Comparison of ENCODE assay signal across 7 mouse cellular contexts in genomic region chr1:75494878-75495548, GRCm38 (mm10). TPM values are rescaled to one million over a fixed set of nuclear protein-coding genes. Genes with fewer than 3 reads are reported as not detected.
DNase-seq lines count a peak whose midpoint lies in the region; ATAC-seq lines count a peak whose summit lies in the region.

No protein-coding gene starts in this region.

- peak; percentile 47 for DNase-seq in ovary, postnatal 36 days (ENCODE audit: low spot score)
- DNase-seq in ovary, postnatal 10 days (ENCODE audit: low spot score), result no peak
- DNase-seq in ZHBTc4 (ENCODE audit: low read depth, low spot score), result peak; percentile 82
- peak; percentile 69 to 77 for DNase-seq in kidney, postnatal 4 days
- peak; percentile 43 for DNase-seq in splenic B cell, adult 2 months (ENCODE audit: low read depth, low spot score)
- DNase-seq in gastrocnemius, adult 18-20 months (ENCODE audit: low spot score), result no peak

- no peaks in the 10 kb centered on the region for H3K27me3 ChIP-seq in splenic B cell, adult 2 months (ENCODE audit: control insufficient read depth, insufficient read depth, low read length, poor library complexity, severe bottlenecking)

- H3K36me3 ChIP-seq in splenic B cell, adult 2 months (ENCODE audit: control insufficient read depth, insufficient read depth, low read length, poor library complexity, severe bottlenecking), result no peaks in the 10 kb centered on the region

- 0 out of 2 replicates have a peak, but pooled peaks have one; percentile 45 for ATAC-seq in erythroblast, adult 5-6 weeks (replicated peaks; ENCODE audit: low FRiP score, poor library complexity, severe bottlenecking)

RNA-seq across cellular contexts. Expression of gene Obsl1, which starts 11.2 kb away (rescaled TPM):
- not detected in 2 replicates for total RNA-seq in erythroblast, adult 5-6 weeks (2015; ENCODE audit: low replicate concordance)
- total RNA-seq in erythroblast, adult 5-6 weeks (2017; ENCODE audit: low replicate concordance), result not detected in 2 replicates
- total RNA-seq in gastrocnemius, adult 18-20 months (2021), result 10 to 100 TPM; 25.0 to 30.0 TPM

RNA-seq across cellular contexts. Expression of gene Inha, which starts 11.9 kb away (rescaled TPM):
- not detected in 2 replicates for total RNA-seq in erythroblast, adult 5-6 weeks (2015; ENCODE audit: low replicate concordance)
- total RNA-seq in erythroblast, adult 5-6 weeks (2017; ENCODE audit: low replicate concordance), result not detected in 2 replicates
- 1 to 10 TPM; 1.1 to 1.7 TPM for total RNA-seq in gastrocnemius, adult 18-20 months (2021)

RNA-seq across cellular contexts. Expression of gene Tmem198, which starts 15.7 kb away (rescaled TPM):
- total RNA-seq in erythroblast, adult 5-6 weeks (2015; ENCODE audit: low replicate concordance), result not detected in 2 replicates
- not detected in 2 replicates for total RNA-seq in erythroblast, adult 5-6 weeks (2017; ENCODE audit: low replicate concordance)
- under 1 TPM in 1 of 2 experiments, not detected in 1; 0.36 TPM for total RNA-seq in gastrocnemius, adult 18-20 months (2021)

RNA-seq across cellular contexts. Expression of gene Chpf, which starts 15.9 kb away (rescaled TPM):
- 0.42 TPM in 1 of 2 replicates, not detected in the other for total RNA-seq in erythroblast, adult 5-6 weeks (2015; ENCODE audit: low replicate concordance)
- total RNA-seq in erythroblast, adult 5-6 weeks (2017; ENCODE audit: low replicate concordance), result 0.26 and 1.3 TPM in 2 replicates
- 1 to 10 TPM; 3.7 to 4.4 TPM for total RNA-seq in gastrocnemius, adult 18-20 months (2021)

RNA-seq across cellular contexts. Expression of gene Stk11ip, which starts 26.3 kb away (rescaled TPM):
- 10.9 and 14.0 TPM in 2 replicates for total RNA-seq in erythroblast, adult 5-6 weeks (2015; ENCODE audit: low replicate concordance)
- 14.3 and 31.6 TPM in 2 replicates for total RNA-seq in erythroblast, adult 5-6 weeks (2017; ENCODE audit: low replicate concordance)
- total RNA-seq in gastrocnemius, adult 18-20 months (2021), result 1 to 10 TPM; 7.1 to 7.9 TPM

Comparison
In these comparisons a context has a peak if more than half of its experiments do, and no peak if none do; other contexts are left out.
1. DNase-seq: peak in ovary, postnatal 36 days (single experiment), ZHBTc4 (single experiment), kidney, postnatal 4 days (2 of 2) and splenic B cell, adult 2 months (single experiment); none in ovary, postnatal 10 days (single experiment) and gastrocnemius, adult 18-20 months (single experiment).
2. RNA of gene Obsl1, which starts 11.2 kb away (total RNA-seq): 25.0 to 30.0 TPM in gastrocnemius, adult 18-20 months; not detected in erythroblast, adult 5-6 weeks; every median in the first group is over 10 times any median in the second.